Mouse (Mus musculus) hindlimb bud, embryonic 11.5 days (tissue): Measurements from ENCODE around the gene Dock2.
A peak's percentile ranks its signal among the peaks of the same experiment; 100 is the strongest.

Source experiments
- DNase-seq: peaks from one replicate; pipeline ENCODE4 v3.0.0-alpha.2; 2012; ENCODE audit warnings: low read depth, low spot score; ENCODE audit errors: extremely low spot score

Gene Dock2

DNA sequence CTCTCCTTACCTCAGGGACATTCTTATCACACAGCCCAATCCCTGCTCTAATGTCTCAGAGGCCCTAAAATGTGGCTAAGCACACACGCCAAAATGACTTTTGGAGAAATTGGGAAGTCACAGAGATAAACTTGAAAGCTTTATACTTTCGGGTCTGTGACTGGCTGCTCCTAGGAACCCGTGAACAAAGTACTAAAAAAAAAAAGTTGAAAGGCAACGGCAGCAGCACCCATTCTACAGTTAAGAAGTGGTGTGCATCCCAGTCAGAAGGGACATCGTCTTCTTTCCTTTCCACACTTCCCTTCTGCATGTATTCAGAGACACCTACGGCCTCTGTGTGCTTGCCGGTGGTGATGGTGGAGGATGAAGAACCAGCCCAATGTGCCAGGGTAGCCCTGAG, 483.6 kb downstream of the Dock2 start:
- no peak for DNase-seq

DNA sequence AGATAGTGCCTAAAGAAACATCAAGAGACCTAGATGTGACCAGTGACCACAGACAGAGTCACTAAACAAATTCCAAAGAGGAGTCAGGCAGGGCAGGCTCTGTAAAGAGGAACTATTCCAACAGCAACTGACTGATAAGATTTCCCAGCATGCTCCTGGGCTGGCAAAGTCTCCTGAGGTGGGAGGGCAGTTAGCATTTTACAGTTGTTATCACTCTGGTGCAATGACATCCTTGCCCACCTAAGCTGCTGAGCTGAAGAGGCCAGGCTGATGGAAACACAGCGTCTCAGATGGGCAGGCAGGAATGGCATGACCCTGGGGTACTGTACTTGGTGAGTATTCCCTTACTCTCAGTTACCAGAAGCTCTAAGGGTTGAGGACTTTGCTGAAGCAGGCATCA, 484.1 kb downstream of the Dock2 start:
- DNase-seq = no peak

- no peak for DNase-seq
Observed at GRCm38 (mm10) chr11:34297698-34298378, 485.9 kb downstream of the Dock2 start.

- no peak for DNase-seq
Observed at GRCm38 (mm10) chr11:34291304-34291703, 492.4 kb downstream of the Dock2 start.

DNA sequence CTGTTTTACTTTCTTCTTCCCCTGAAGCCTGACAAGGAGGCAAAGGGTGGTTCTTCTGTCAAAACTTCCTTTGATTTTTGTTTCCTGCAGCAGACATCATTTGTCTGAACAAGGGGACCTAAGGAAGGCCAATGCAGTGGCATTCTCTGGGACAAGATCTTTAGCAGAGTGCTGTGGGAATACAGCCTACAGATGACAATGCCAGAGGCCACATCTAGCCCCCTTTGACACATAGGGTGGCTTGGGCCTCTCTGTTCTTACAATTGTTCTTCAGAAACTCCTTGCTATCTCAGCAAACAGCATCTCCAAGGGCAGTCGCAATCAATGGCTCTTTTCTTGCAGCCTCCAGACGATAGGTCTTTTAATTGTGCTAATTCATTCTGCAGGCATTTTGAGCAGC, 493.0 kb downstream of the Dock2 start:
- DNase-seq = no peak

- DNase-seq = no peak
Observed at GRCm38 (mm10) chr11:34290265-34290664, 493.4 kb downstream of the Dock2 start.

DNA sequence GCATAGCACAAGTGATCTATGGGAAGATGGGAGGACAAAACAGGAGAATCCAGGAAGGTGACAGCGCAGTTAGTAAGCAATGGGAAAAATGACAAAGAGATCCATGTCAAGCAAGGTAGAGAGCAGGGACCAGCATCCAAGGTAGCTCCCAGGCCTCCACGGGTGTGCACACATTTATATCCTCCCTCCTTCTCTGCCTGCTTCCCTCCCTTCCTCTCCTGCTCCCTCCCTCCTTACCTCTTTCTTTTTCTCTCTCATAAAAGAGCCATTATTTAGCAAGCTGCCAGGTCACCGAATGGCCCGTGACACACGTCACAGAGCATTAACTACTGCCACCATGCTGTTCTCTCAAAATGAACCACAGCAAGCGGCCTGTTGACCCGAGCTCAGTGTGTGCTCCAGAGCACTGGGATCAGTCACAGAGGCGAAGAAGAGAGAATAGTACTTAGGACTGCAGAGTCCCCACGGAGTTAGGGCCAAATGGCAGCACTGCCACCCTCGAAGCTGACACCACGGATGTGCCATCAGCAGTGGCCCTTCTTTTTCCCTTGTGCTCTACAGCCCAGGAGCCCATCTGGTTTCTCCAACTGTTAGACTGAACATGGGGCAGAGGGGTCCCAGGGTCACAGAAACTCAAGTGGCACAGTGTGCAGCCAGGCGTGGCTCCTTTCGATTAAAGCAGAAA, 499.4 kb downstream of the Dock2 start:
- no peak for DNase-seq

DNA sequence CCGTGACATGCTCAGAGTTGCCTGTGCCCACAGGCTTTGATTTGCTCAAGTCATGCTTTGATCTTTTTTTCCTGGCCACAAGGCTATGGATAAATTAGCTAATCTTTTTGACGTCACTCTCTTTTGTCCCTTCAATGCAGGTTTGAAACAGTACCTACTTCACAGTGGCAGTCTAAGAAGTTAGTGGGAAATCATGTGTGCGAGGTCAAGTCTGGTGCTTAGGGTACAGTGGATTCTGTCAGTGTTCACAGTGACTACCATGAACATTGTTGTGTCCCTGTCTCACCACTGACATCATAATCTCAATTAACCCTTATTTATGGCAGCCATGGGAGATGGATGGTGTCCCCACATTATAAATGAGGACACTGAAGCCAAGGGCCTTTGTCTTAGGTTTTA, 506.6 kb downstream of the Dock2 start:
- no peak for DNase-seq

DNA sequence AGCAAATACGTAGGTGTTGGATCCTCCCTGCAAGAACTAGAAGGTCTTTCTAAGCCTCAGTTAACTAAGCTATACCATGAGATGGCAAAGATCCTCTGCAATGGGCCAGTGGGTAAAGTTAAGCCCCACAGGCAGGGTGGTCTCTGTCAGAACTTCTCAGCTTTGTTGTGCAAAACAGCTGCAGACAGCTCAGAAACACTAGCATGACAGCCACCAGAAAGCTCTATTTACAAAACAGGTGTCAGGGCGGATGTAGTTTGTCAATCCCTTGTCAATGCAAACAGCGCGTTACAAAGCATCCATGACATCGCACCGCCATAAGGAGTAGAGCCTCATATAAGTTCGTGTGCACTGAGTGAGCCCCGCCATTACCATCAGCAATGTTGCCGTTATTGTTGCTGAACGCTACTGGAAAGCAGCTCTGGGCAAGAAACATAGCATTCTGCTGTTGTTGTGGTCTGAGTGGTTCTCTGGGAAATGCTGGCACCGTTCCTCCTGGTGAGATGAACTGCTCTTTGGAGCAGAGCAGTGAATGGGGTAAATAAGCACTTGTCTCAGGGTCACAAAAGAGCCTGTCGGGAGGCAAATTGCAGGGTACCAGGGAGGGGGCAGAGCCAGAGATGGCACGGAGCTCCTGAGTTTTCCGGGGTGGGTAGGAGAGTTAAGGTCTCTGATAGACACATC, 507.2 kb downstream of the Dock2 start:
- DNase-seq = no peak

- no peak for DNase-seq
Observed at GRCm38 (mm10) chr11:34275941-34276340, 507.8 kb downstream of the Dock2 start.

DNA sequence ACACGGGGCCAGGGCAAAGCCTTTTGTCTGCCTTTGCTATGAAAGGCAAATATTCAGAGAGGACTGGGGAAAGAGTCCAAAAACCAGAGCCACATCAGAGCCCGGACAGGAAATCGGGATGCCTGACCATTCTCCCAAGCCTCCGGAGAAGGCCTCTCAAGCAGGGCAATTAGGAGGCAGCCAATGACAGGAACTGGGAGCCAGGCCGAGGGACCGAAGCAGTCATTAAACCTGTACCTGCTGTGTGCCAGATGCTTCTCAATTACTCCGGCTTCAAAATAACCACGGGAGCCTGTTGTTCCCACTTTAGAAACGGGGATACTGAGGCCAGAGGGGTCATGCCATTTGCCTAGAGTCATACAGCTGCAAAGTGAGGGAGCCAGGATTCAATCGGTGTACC, 511.7 kb downstream of the Dock2 start:
- DNase-seq = no peak

GRCm38 (mm10) chr11:34264099-34264498, 519.6 kb downstream of the Dock2 start:
- no peak for DNase-seq

- no peak for DNase-seq
Observed at GRCm38 (mm10) chr11:34258849-34259469, 524.7 kb downstream of the Dock2 start.

DNA sequence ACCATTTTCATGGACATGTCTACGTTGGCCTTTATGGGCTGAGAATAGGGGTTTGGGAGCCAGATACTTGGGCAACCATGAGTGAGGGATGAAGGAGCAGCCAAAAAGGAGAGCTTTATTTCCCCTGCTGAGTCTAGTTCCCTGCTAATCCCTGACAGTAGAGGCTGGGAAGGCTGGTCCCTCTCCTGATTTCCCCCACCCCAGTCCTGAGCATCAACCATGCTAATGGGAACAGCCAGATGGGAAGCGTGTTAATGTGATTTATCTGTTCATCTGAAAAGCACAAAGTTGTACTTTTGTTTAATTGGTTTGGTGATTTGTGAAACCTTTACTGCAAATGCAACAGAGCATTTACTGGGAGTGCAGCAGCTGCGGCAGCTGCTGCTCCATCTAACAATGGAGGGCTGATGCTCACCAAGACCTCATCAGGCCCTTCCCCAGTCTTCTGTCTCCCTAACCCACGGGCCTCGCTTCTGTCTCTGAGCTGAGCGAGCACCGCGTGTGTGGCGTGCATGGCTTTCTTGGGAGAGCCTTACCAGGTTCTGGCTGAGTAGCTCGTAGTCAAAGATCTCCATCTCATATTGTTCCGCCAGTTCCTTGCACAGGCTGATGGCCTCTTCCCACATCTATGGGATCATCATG, 526.0 kb downstream of the Dock2 start:
- no peak for DNase-seq

DNA sequence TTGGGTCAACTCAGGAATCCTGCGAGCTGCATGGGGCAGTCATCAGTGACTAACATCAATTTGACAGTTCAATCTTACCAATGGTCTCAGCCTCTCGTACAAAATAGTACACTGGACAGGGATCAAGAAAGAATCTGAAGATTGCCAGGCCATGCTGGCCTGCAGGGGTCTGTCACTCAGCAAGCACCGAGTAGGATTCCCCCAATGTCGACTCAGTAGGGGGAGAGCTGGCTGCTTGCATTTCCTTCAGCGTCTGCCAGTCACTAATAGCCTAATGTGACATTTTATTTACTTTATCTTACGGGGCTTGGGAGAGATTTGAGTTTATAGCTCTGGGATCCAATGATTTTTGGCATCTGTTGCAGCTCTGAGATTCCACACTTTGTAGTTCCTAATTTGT, 540.7 kb downstream of the Dock2 start:
- DNase-seq = no peak

GRCm38 (mm10) chr11:34240252-34240651, 543.4 kb downstream of the Dock2 start:
- no peak for DNase-seq

GRCm38 (mm10) chr11:34239691-34240090, 544.0 kb downstream of the Dock2 start:
- no peak for DNase-seq

DNA sequence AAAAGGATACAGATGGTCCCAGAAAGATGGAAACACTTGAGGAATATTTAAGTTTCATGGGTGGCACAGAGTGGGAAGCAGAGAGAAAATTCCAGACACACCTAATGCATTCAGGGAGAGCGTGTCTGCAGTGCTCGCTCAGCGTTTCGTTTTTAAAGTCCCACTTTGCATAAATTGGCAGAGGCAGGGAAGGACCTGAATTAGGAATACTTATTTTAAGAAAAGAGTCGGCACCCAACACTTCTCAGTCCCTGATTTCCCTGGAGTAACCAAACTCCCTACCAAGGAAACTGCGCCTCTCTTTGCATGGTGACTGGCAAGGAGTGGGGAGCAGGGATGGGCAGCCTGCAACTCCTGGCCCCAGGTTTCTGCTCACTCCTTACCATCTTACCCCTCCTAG, 546.8 kb downstream of the Dock2 start:
- no peak for DNase-seq

DNA sequence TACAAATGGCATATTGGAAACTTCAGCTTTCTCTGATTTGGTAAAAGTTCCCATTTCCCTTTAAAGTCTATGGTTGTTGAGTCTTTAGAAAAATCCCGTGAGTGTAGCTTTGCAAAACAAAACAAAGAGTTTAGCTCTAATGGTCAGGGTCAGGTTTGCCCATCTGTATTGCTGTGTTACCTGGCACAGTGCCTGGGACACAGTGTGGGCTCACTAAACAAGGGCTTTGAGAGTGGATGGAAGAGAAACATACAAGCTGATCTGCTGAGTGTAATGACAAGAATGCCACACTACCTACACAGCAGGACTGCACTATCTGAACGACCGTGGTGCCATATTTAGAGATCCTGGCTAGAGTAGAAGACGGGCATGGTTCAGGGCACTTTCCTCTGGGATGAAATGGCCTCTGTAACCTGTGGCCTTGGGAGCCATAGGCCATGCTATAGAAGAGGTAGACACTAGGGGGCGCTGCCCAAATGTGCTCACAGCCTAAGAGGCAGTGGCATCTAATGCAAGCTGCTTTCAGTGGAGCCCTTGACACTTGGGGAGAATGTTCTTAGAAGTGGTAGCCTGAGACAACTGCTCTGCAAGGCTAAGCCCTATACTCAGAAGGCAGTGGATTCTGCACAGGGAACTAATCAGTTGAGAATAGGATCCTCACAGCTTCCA, 547.5 kb downstream of the Dock2 start:
- DNase-seq = peak; percentile 16

DNA sequence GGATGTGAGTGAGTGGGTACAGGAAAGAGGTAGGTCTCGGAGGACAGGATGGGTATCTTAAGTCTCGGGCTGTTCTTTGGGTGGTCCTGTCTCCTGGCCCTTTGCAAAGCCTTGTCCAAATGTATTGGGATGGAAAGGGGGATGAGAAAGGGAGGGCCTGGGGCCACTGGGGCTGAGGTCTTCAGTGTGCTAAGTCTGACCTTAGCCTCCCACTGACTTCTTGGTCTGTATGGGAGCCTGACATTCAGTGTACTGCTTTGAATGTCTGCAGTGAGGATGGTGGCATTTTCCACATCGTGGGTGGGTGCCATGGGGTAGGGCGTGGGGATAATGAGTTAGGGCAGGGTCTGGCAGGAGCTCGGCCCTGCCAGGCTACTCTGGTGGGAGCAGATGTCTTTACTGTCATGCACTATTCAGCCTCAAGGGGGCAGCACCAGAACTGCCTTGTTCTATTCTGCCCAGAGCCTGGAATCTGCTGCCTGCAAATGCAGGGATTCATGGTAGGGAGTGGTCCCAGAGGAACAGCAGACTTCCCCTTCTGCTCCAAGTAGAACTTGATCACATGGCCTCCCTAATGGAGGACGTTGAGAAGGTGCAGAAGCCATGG, 554.8 kb downstream of the Dock2 start:
- peak; percentile 52 for DNase-seq
